Mouse (Mus musculus): ENCODE results near the gene Olfr659.

DNA sequence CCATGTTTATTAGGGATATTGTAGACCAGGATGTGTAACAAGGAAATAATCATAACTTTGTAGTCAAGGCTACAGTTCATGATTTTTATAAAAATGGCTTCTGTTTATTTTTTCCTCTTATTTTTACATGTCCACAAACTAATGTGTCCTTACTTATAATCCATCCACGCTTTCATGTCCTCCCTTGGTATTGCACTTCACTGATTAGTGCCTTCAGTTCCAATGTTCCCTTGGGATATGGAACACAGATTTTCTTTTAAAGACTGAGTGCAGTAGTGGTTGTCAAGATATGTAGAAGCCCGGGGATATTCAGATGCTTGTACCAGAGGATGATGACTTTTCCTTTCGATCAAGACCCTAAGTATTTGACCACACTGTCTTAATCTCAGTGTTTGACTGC is at the start of gene Olfr659:
- TF ChIP-seq CTCF (IDR thresholded peaks at IDR 0.05; ENCODE audit: borderline replicate concordance, extremely low read depth, insufficient read depth, insufficient read length) (no peak), POLR2A (IDR thresholded peaks at IDR 0.05; ENCODE audit: borderline replicate concordance, extremely low read depth, insufficient read depth, insufficient read length, poor library complexity, severe bottlenecking) (no peak)

All from brain, embryonic 14.5 days (tissue).